Mouse (Mus musculus): ENCODE data around the gene Pla2g2f. TPM values are rescaled to one million over a fixed set of nuclear protein-coding genes. Genes with fewer than 3 reads are reported as not detected.

Pla2g2f gene
- polyA plus RNA-seq (2012): not detected in 2 replicates

DNA sequence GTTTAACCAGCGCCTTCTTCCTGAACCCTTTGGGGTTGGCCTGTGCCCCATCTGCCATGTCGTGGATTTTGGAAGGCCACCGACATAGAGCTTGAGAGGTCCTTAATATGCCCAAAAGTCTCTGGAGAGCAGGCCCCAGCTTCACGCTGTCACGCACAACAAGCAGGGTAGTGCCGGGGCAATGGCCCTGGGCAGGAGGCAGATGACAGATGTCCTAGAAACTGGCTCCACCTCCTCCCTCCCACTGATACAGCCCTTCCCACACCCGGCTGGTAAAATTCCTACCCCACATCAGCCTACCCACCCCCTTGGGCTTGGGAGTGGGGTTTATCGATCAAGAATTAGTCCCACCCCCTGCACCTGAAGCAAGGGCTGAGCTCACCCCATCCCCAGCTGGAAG, at the start of gene Pla2g2f:
Pla2g2f (minus strand) TSS at position 211 of the 400 bp plus-strand sequence.

DNA sequence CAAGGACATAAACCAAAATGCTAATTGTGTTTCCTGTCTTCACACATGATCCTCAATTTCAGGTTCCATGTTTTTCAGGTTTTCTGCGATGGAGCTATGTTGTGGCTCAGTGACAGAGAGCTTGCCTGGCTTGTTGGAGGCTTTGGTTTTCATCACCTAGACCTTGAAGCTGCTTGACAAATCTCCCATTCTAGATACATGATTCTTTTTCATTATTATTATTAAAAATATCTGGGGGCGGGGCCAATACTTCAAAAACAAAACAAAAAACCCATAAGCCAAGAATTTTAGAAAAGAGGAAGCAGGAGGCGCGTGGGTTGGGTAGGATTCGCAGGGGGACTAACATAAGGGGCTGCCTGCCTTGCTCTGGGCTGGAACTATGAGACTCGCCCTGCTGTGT, 18.0 kb upstream of the Pla2g2f start, which contains the start of gene Pla2g2d:
Pla2g2d (plus strand) TSS at position 301 of the 400 bp plus-strand sequence.

DNA sequence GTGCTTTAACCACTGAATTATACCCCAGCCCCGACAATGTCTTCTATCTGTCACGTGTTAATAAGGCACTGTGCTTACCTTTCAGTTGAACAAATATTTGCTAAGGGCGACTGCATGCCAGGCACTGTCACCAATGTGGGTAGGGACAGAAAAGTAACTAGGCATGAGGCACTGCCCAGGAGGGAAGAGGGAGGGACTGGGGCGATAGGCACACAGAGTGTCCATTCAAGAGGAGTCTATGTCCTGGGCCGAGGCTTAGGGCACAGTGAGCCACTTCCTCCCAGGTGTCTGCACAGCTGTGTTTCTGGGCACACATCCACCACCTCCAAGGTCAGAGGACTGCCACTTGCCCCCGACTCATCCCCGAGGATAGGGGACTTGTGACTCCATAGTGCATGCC, 20.4 kb downstream of the Pla2g2f start, which contains the start of gene Ubxn10:
Ubxn10 (minus strand) TSS at position 137 of the 400 bp plus-strand sequence.

DNA sequence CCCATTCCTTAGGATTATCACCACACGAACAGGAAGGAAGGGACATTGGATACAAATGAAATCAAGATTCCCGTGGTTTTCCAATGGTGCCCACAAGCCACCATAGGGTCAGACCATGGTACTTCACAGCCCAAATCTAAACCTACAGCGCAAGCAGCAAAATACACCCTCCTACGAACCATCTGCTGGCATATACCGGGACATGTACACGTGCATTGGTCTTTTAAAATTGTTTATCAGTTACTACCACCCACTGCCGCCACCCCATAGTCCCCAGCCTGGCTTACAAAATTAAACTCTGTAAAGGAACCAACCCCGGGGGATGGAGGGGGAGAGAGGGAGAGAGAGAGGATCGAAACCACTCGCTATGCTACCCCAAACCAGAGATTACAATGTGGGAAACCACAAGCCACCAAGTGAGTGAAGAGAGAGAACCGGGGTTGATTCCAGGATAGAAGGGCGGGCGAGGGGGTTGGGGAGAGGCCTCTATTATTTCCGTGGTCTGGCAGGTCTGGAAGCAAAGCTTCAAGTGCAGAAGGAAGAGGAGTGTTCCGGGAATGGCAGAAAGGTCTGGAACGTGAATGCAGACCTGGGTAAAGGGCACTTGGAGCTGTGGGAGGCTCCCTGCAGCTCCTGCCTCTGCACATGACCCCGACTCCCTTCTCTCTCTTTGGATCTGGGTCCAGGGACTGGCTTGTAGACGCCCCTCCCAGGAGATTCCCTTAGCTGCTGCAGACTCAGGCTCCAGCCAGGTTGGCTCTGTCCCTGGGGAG, 32.9 kb downstream of the Pla2g2f start, which contains the start of gene Pla2g2c:
Pla2g2c (plus strand) TSS at position 439 of the 773 bp plus-strand sequence.

Other genes starting within 250 kb of the Pla2g2f start
- not detected in 2 replicates for gene Vwa5b1, start 121.7 kb downstream of the Pla2g2f start, polyA plus RNA-seq (2012)
- not detected in 2 replicates for gene Pla2g2c, start 32.8 kb downstream of the Pla2g2f start, polyA plus RNA-seq (2012)
- not detected in 2 replicates for gene Ubxn10, start 20.5 kb downstream of the Pla2g2f start, polyA plus RNA-seq (2012)
- gene Pla2g2d, start 18.1 kb upstream of the Pla2g2f start, polyA plus RNA-seq (2012): not detected in 2 replicates
- not detected in 2 replicates for gene Pla2g5, start 105.9 kb upstream of the Pla2g2f start, polyA plus RNA-seq (2012)
- gene Gm13030, start 116.3 kb upstream of the Pla2g2f start, polyA plus RNA-seq (2012): not detected in 2 replicates
- gene Pla2g2e, start 120.3 kb upstream of the Pla2g2f start, polyA plus RNA-seq (2012): not detected in 2 replicates
- 9.5 and 13.3 TPM in 2 replicates for gene Otud3, start 156.3 kb upstream of the Pla2g2f start, polyA plus RNA-seq (2012)
- not detected in 2 replicates for gene Rnf186, start 209.5 kb upstream of the Pla2g2f start, polyA plus RNA-seq (2012)
- gene Tmco4, start 215.3 kb upstream of the Pla2g2f start, polyA plus RNA-seq (2012): 13.6 and 16.8 TPM in 2 replicates